In genomic region chr11:62050356-62051330, GRCm38 (mm10) we compare ENCODE assay signal across 14 mouse cellular contexts.
DNase-seq lines count a peak whose midpoint lies in the region; ATAC-seq and TF ChIP-seq lines count a peak whose summit lies in the region.
"Had no signal": no experiment of that assay in that cellular context is flagged by ENCODE, and none has a peak within 500 bp of the region (broad histone marks: within the 10 kb centered on the region; RNA-seq: fewer than 3 reads in every experiment).

No protein-coding gene starts in this region.

- no peak for TF ChIP-seq EP300 in liver, embryonic 14.5 days (IDR thresholded peaks at IDR 0.05; ENCODE audit: low read depth)

- WGBS in intestine, embryonic 14.5 days, result 55% methylated on average over 8 of the region's 8 CpGs
- WGBS in liver, embryonic 14.5 days (ENCODE audit: insufficient replicate concordance), result 75% methylated on average over 8 of the region's 8 CpGs

- no peak overlapping the region for H3K27ac ChIP-seq in intestine, embryonic 14.5 days (ENCODE audit: low read depth)
- H3K27ac ChIP-seq in liver, embryonic 14.5 days, result no peak overlapping the region
- H3K27ac ChIP-seq: heart, adult 2 months; stomach, embryonic 15.5 days had no signal

- no peaks in the 10 kb centered on the region for H3K4me1 ChIP-seq in intestine, embryonic 14.5 days (replicated peaks; ENCODE audit: control insufficient read depth, insufficient read depth, low read length)
- no peaks in the 10 kb centered on the region; a peak in 1 of 4 replicates for H3K4me1 ChIP-seq in liver, embryonic 14.5 days (replicated peaks; ENCODE audit: control insufficient read depth in 2 of 2, insufficient read depth in 2 of 2, low read length in 1 of 2)
- H3K4me1 ChIP-seq: stomach, embryonic 15.5 days had no signal

- ATAC-seq in intestine, embryonic 14.5 days (replicated peaks; ENCODE audit: low FRiP score, low TSS enrichment, low read depth), result peak; percentile 62; the same call in 1 of the 2 replicates
- ATAC-seq in liver, embryonic 14.5 days (ENCODE audit: insufficient read depth), result peak; percentile 17; the same call in 1 of the 2 replicates
- ATAC-seq: midbrain, embryonic 16.5 days had no signal

- H3K27me3 ChIP-seq in intestine, embryonic 14.5 days (replicated peaks; ENCODE audit: control insufficient read depth, insufficient read depth, low read length), result no peaks in the 10 kb centered on the region
- H3K27me3 ChIP-seq in liver, embryonic 14.5 days (ENCODE audit: control insufficient read depth, insufficient read depth, low read length), result no peaks in the 10 kb centered on the region
- H3K27me3 ChIP-seq: stomach, embryonic 15.5 days had no signal

- no peak overlapping the region for H3K4me2 ChIP-seq in intestine, embryonic 14.5 days (ENCODE audit: low read length)
- H3K4me2 ChIP-seq in liver, embryonic 14.5 days (ENCODE audit: low read depth), result no peak overlapping the region
- H3K4me2 ChIP-seq: stomach, embryonic 15.5 days had no signal

- DNase-seq in embryo, embryonic 10 days (ENCODE audit: low spot score), result peak; percentile 68
- DNase-seq in embryo, embryonic 11 days, result no peak
- peak; percentile 28 for DNase-seq in 3T3-L1 (ENCODE audit: low read depth, low spot score)
- no peak for DNase-seq in intestine, embryonic 14.5 days (ENCODE audit: low spot score)
- no peak for DNase-seq in liver, embryonic 14.5 days (ENCODE audit: low read depth in 3 of 3, low spot score in 3 of 3)
- no peak for DNase-seq in urinary bladder, postnatal 10 days (ENCODE audit: low spot score)
- DNase-seq in thymus, postnatal 25 days, result no peak
- no peak for DNase-seq in urinary bladder, postnatal 4 days (ENCODE audit: low spot score in 2 of 2)
- DNase-seq: heart, adult 2 months; left cerebral cortex, postnatal 4 days; right cerebral cortex, postnatal 25 days had no signal

- H3K4me3 ChIP-seq in intestine, embryonic 14.5 days (ENCODE audit: low read depth, low read length), result no peak overlapping the region
- H3K4me3 ChIP-seq in liver, embryonic 14.5 days (ENCODE audit: insufficient read depth in 1 of 2, low read depth in 2 of 2, low read length in 2 of 2), result no peak overlapping the region
- H3K4me3 ChIP-seq: erythroblast, embryonic 14.5 days; heart, adult 2 months; stomach, embryonic 15.5 days had no signal

- no peaks in the 10 kb centered on the region for H3K9me3 ChIP-seq in intestine, embryonic 14.5 days (ENCODE audit: control insufficient read depth, low read length)
- H3K9me3 ChIP-seq in liver, embryonic 14.5 days (ENCODE audit: control insufficient read depth, low read length), result no peaks in the 10 kb centered on the region
- H3K9me3 ChIP-seq: stomach, embryonic 15.5 days had no signal

- no peak for TF ChIP-seq CTCF in liver, embryonic 14.5 days (IDR thresholded peaks at IDR 0.05; ENCODE audit: low read depth)

- no peak overlapping the region for H3K9ac ChIP-seq in intestine, embryonic 14.5 days (ENCODE audit: low read length)
- no peak overlapping the region for H3K9ac ChIP-seq in liver, embryonic 14.5 days (replicated peaks)
- H3K9ac ChIP-seq: stomach, embryonic 15.5 days had no signal

- no peaks in the 10 kb centered on the region for H3K36me3 ChIP-seq in intestine, embryonic 14.5 days (ENCODE audit: control insufficient read depth, insufficient read depth, low read length)
- peaks cover 5% of the 10 kb centered on the region for H3K36me3 ChIP-seq in liver, embryonic 14.5 days (replicated peaks; ENCODE audit: control insufficient read depth, insufficient read depth, low read depth)
- H3K36me3 ChIP-seq: stomach, embryonic 15.5 days had no signal

Comparison
In these comparisons a context has a peak if more than half of its experiments do, and no peak if none do; other contexts are left out.
1. DNase-seq: peak in embryo, embryonic 10 days (single experiment) and 3T3-L1 (single experiment); none in embryo, embryonic 11 days (single experiment), intestine, embryonic 14.5 days (single experiment), liver, embryonic 14.5 days (0 of 3), urinary bladder, postnatal 10 days (single experiment), thymus, postnatal 25 days (single experiment) and urinary bladder, postnatal 4 days (0 of 2).